Comparison of ENCODE assay signal across 7 mouse cellular contexts in the genomic region with DNA sequence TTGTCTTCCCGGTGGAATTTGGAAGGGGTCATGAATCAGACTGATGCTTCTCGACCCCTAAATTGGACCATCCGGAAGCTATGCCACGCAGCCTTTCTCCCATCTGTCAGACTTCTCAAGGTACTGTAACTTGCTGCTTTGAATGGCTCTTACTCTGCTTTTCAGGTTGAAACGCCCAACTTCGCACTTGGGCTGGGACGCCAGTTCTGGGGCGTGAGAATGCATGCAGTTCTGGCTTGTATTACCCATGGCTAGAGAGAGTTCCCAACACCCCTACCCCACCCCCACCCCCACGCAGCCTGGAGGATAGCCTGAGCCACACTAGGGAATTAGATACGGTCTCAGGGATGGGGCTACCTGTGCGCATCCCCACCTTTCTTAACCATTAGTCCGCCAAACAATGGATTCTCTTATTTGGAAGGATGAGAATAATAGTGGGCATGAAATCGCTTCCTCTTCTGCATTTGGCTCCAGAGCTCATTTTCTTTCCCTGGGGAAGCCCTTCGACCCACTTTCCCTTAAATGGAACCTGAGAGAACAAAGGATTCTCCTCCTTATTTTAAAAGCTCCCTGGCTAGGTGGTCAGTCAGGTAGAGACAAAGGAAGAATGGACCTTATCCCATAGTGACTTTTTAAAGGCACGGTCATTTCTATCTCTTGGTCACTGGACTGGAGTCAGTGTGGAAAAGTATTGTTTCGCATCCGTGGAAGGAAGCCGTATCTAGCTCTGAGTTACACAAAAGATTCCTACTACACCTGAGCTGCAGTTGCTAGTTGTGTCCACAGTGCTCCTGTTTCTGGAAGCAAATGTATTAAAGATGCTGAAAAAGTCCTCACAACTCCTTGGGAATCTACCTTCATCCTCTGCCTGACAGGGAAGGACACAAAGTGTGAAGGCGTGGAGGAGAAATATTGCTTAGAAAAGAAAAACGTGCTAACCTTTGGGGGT.
DNase-seq lines count a peak whose midpoint lies in the region; ATAC-seq and TF ChIP-seq lines count a peak whose summit lies in the region.

No protein-coding gene starts in this region.

- peak overlapping the region; percentile 81 for H3K4me2 ChIP-seq in lung, embryonic 15.5 days
- H3K4me2 ChIP-seq in forebrain, embryonic 13.5 days, result peak overlapping the region; percentile 80
- H3K4me2 ChIP-seq in intestine, postnatal 0 days (replicated peaks; ENCODE audit: low read depth), result peak overlapping the region; percentile 47
- H3K4me2 ChIP-seq in stomach, embryonic 15.5 days, result peak overlapping the region; percentile 53

- TF ChIP-seq CTCF in intestine, postnatal 0 days (IDR thresholded peaks at IDR 0.05; ENCODE audit: low read depth), result no peak

- H3K4me1 ChIP-seq in lung, embryonic 15.5 days, result peaks cover 18% of the 10 kb centered on the region
- H3K4me1 ChIP-seq in forebrain, embryonic 13.5 days, result peaks cover 17% of the 10 kb centered on the region
- no peaks in the 10 kb centered on the region for H3K4me1 ChIP-seq in intestine, postnatal 0 days (replicated peaks; ENCODE audit: control insufficient read depth, insufficient read depth, low read length)
- no peaks in the 10 kb centered on the region for H3K4me1 ChIP-seq in stomach, embryonic 15.5 days

- no peak for ATAC-seq in lung, embryonic 15.5 days (ENCODE audit: borderline replicate concordance, extremely low read depth, low FRiP score, low TSS enrichment)
- ATAC-seq in forebrain, embryonic 13.5 days, result peak; percentile 63
- ATAC-seq in intestine, postnatal 0 days, result no peak
- no peak for ATAC-seq in stomach, embryonic 15.5 days (ENCODE audit: insufficient read depth, low FRiP score, low read depth)

- intact Hi-C loops in left cerebral cortex, postnatal 14 days (cut with DNase I), result no loop called here

- peaks cover 3% of the 10 kb centered on the region; the same call in 1 of the 2 replicates for H3K27me3 ChIP-seq in lung, embryonic 15.5 days
- no peaks in the 10 kb centered on the region for H3K27me3 ChIP-seq in forebrain, embryonic 13.5 days
- H3K27me3 ChIP-seq in intestine, postnatal 0 days (replicated peaks; ENCODE audit: control insufficient read depth, insufficient read depth, low read length), result no peaks in the 10 kb centered on the region
- no peaks in the 10 kb centered on the region for H3K27me3 ChIP-seq in stomach, embryonic 15.5 days (replicated peaks)

- H3K9me3 ChIP-seq in lung, embryonic 15.5 days, result no peaks in the 10 kb centered on the region
- no peaks in the 10 kb centered on the region for H3K9me3 ChIP-seq in forebrain, embryonic 13.5 days (replicated peaks)
- H3K9me3 ChIP-seq in intestine, postnatal 0 days (ENCODE audit: control insufficient read depth), result no peaks in the 10 kb centered on the region
- H3K9me3 ChIP-seq in stomach, embryonic 15.5 days, result no peaks in the 10 kb centered on the region

- H3K36me3 ChIP-seq in lung, embryonic 15.5 days, result no peaks in the 10 kb centered on the region
- H3K36me3 ChIP-seq in forebrain, embryonic 13.5 days (ENCODE audit: poor library complexity, severe bottlenecking), result no peaks in the 10 kb centered on the region
- H3K36me3 ChIP-seq in intestine, postnatal 0 days (ENCODE audit: control insufficient read depth, insufficient read depth), result no peaks in the 10 kb centered on the region
- no peaks in the 10 kb centered on the region for H3K36me3 ChIP-seq in stomach, embryonic 15.5 days

- no peak overlapping the region for H3K27ac ChIP-seq in lung, embryonic 15.5 days
- no peak overlapping the region for H3K27ac ChIP-seq in forebrain, embryonic 13.5 days
- H3K27ac ChIP-seq in intestine, postnatal 0 days (ENCODE audit: low read depth, low read length), result no peak overlapping the region
- H3K27ac ChIP-seq in stomach, embryonic 15.5 days, result no peak overlapping the region

- DNase-seq in lung, postnatal 14 days, result no peak
- DNase-seq in left cerebral cortex, postnatal 14 days (ENCODE audit: low spot score in 2 of 2), result no peak
- DNase-seq in right cerebral cortex, postnatal 25 days, result no peak

- WGBS in lung, embryonic 15.5 days, result 28% methylated on average over 20 of the region's 20 CpGs
- 24% methylated on average over 20 of the region's 20 CpGs for WGBS in forebrain, embryonic 13.5 days
- WGBS in intestine, postnatal 0 days, result 33% methylated on average over 20 of the region's 20 CpGs
- 32% methylated on average over 20 of the region's 20 CpGs for WGBS in stomach, embryonic 15.5 days

- H3K4me3 ChIP-seq in lung, embryonic 15.5 days, result peak overlapping the region; percentile 37
- peak overlapping the region; percentile 45 for H3K4me3 ChIP-seq in forebrain, embryonic 13.5 days
- H3K4me3 ChIP-seq in intestine, postnatal 0 days (ENCODE audit: low read depth, low read length), result 0 out of 2 replicates have a peak overlapping the region, but pooled peaks have one; percentile 7
- H3K4me3 ChIP-seq in stomach, embryonic 15.5 days (replicated peaks), result peak overlapping the region; percentile 26

- no peak overlapping the region for H3K9ac ChIP-seq in lung, embryonic 15.5 days
- peak overlapping the region; percentile 60 for H3K9ac ChIP-seq in forebrain, embryonic 13.5 days
- H3K9ac ChIP-seq in intestine, postnatal 0 days (ENCODE audit: low read depth, low read length), result no peak overlapping the region
- no peak overlapping the region for H3K9ac ChIP-seq in stomach, embryonic 15.5 days
